Mouse (Mus musculus): Measurements from ENCODE around the gene Piezo1. TPM values are rescaled to one million over a fixed set of nuclear protein-coding genes. Genes with fewer than 3 reads are reported as not detected.
A peak's percentile ranks its signal among the peaks of the same experiment; 100 is the strongest.

The Piezo1 gene
- polyA plus RNA-seq, 1 experiment from 2014 or later = 15.5 TPM

DNA sequence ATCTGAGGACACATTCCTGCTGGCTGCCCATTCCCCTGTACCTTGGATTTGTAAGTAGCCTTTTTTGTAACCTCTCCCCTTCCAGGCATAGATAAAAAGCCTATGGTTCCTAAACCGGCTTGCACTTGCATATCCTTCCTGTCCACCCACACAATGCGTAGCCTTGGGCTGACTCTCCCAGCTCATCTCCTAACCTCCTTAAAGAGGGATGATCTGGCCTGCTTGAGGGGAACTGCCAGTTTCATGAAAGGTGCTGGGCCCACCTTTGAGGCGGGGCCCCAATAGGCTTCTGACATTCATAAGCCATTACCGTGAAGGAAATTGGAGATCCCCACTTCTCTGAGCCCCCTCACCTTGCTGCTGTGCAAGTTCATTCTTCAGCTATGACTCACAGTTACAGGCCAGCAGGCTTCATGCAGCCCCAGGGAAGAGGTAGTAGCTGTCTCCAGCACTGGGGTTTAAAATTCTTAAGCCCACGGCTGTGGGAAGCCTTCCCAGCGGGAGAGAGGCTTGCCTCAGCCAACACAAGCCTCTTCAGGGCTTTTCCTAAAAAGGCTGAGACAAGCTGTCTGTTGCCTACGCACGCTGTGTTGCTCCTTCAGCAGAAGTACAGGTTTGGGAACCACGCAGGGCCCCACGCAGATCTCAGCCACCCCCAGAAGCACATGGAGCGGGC lies 89.5 kb downstream of the Piezo1 start:
- Histone ChIP-seq H3K36me3 (ENCODE audit: control insufficient read depth, insufficient read depth) (no peaks in the 10 kb centered on the region), H3K9me3 (replicated peaks; ENCODE audit: control insufficient read depth, low read length) (no peaks in the 10 kb centered on the region), H3K4me1 (ENCODE audit: control insufficient read depth, low read depth, low read length) (peaks cover 36% of the 10 kb centered on the region), H3K4me2 (ENCODE audit: low read depth, low read length) (no peak overlapping the region), H3K4me3 (ENCODE audit: low read depth, low read length) (no peak overlapping the region), H3K27ac (ENCODE audit: low read length) (no peak overlapping the region), H3K27me3 (ENCODE audit: control insufficient read depth, insufficient read depth, low read depth, low read length) (peaks cover 34% of the 10 kb centered on the region), H3K9ac (ENCODE audit: low read depth, low read length) (no peak overlapping the region)
- no peak for ATAC-seq (ENCODE audit: low read depth)
- WGBS (ENCODE audit: insufficient replicate concordance) = 60% methylated on average over 11 of the region's 11 CpGs

DNA sequence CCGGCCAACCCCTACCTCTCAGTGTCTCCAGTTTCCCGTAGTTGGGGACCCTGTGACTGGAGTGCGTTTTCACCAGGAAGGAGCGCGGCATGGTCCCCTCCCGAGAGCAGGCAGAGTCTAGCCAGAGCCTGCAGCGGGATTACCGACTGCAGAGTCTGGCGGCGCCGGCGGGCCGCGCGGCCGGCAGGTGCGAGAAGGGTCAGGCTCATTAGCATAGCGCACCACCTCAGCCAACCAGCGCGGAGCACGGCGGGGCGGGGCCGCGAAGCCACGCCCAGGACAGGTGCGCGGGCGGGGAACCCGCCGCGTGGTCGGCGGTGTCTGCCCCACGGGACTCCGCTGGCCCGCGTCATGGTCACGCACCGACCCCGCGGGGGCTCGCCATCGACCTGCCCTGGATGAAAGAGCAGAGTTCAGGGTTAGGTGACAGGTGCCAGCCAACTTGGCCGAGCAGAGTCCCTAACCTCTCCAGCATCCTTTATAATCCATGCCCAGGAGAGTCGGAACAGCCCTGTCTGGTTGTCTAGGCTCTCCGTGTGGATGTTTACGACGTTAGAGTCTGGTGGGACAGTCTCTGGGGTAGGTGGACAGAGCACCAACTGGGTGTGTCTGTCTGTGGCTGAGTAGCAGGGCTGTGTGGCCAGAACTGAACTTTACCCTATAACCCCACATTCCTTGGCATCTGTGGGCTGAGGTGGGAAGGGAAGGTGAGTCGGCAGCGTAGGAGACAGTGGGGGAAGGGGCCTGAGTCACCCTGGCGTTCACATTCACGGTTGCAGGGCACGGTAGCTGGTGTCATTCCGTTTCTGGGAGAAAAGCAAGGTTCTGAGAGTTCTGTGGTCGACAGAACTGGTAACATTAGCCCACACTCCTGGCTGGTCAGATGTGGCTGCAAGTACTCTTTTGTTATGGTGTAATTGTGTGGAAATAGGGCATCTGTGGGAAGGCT lies 90.3 kb downstream of the Piezo1 start, which contains the start of gene Snai3:
TSS of gene Snai3 (minus strand) at position 210 of the 949 bp plus-strand sequence.
- WGBS (ENCODE audit: insufficient replicate concordance) = 5% methylated on average over 56 of the region's 56 CpGs
- Histone ChIP-seq H3K36me3 (ENCODE audit: control insufficient read depth, insufficient read depth) (no peaks in the 10 kb centered on the region), H3K27me3 (ENCODE audit: control insufficient read depth, insufficient read depth, low read depth, low read length) (peaks cover 34% of the 10 kb centered on the region)

DNA sequence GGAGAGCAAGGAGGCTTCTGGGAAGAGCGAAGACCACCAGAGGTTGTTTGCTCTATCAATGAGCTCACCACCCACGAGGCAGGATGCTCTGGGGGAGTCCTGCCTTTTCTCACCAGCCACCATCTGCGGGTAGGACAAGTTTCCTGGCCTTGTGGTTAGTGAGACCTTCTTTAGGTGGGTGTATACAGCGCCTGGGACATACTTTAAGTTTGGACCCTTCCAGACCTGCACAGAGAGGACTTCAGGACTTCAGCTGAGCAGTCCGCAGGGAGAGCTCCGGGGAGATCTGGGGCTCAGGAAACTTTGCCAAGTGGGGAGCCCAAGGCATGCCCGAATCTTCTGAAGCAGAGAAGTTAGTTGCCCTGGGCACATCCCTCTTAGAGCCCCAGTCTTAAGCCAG lies 91.1 kb downstream of the Piezo1 start:
- Histone ChIP-seq H3K4me3 (ENCODE audit: low read depth, low read length) (peak overlapping the region; percentile 47), H3K4me2 (ENCODE audit: low read depth, low read length) (peak overlapping the region; percentile 74), H3K9me3 (replicated peaks; ENCODE audit: control insufficient read depth, low read length) (no peaks in the 10 kb centered on the region), H3K27ac (ENCODE audit: low read length) (no peak overlapping the region), H3K27me3 (ENCODE audit: control insufficient read depth, insufficient read depth, low read depth, low read length) (peaks cover 34% of the 10 kb centered on the region), H3K4me1 (ENCODE audit: control insufficient read depth, low read depth, low read length) (peaks cover 34% of the 10 kb centered on the region), H3K9ac (ENCODE audit: low read depth, low read length) (no peak overlapping the region; the same call in 1 of the 2 replicates), H3K36me3 (ENCODE audit: control insufficient read depth, insufficient read depth) (no peaks in the 10 kb centered on the region)
- no peak for ATAC-seq (ENCODE audit: low read depth)
- 20% methylated on average over 7 of the region's 7 CpGs for WGBS (ENCODE audit: insufficient replicate concordance)

More for the DNA sequence above, 90.3 kb downstream of the Piezo1 start, which contains the start of gene Snai3:
- peak; percentile 77 for ATAC-seq (ENCODE audit: low read depth)
- H3K27ac ChIP-seq (ENCODE audit: low read length) = no peak within 1 kb of the TSS
- H3K4me3 ChIP-seq (ENCODE audit: low read depth, low read length) = peak within 1 kb of the TSS; percentile 47
- peak within 1 kb of the TSS; percentile 43; the same call in 1 of the 2 replicates for H3K9ac ChIP-seq (ENCODE audit: low read depth, low read length)
- H3K4me1 ChIP-seq (ENCODE audit: control insufficient read depth, low read depth, low read length) = peaks cover 36% of the 10 kb centered on the region
- peak within 1 kb of the TSS; percentile 74 for H3K4me2 ChIP-seq (ENCODE audit: low read depth, low read length)
- no peaks in the 10 kb centered on the region for H3K9me3 ChIP-seq (replicated peaks; ENCODE audit: control insufficient read depth, low read length)

GRCm38 (mm10) chr8:122459218-122459900 lies 91.8 kb downstream of the Piezo1 start:
- no peak overlapping the region for H3K9ac ChIP-seq (ENCODE audit: low read depth, low read length)
- H3K27ac ChIP-seq (ENCODE audit: low read length) = no peak overlapping the region
- 42% methylated on average over 6 of the region's 6 CpGs for WGBS (ENCODE audit: insufficient replicate concordance)
- no peaks in the 10 kb centered on the region for H3K36me3 ChIP-seq (ENCODE audit: control insufficient read depth, insufficient read depth)
- H3K27me3 ChIP-seq (ENCODE audit: control insufficient read depth, insufficient read depth, low read depth, low read length) = peaks cover 34% of the 10 kb centered on the region
- H3K4me3 ChIP-seq (ENCODE audit: low read depth, low read length) = no peak overlapping the region
- no peaks in the 10 kb centered on the region for H3K9me3 ChIP-seq (replicated peaks; ENCODE audit: control insufficient read depth, low read length)
- H3K4me1 ChIP-seq (ENCODE audit: control insufficient read depth, low read depth, low read length) = peaks cover 28% of the 10 kb centered on the region
- no peak for ATAC-seq (ENCODE audit: low read depth)
- H3K4me2 ChIP-seq (ENCODE audit: low read depth, low read length) = no peak overlapping the region

DNA sequence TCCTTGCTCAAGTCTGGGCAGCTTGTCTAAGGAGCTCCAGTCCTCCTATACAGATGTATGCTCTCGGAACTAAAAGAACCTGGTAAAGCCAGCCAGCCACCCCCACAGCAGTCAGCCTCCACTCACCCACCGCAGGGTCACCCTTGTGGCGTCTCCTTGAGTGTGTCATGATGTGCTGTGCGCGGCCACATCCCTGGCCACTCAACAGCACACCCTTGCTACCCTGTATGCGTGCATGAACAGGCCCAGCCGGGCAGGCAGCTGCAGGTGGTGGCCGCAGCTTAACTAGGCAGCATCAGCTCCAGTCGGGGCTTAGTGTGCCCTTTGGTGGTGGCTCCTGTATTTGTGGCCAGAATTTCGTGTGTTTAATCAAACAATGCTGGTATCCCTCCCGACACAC lies 94.0 kb downstream of the Piezo1 start:
- H3K36me3 ChIP-seq (ENCODE audit: control insufficient read depth, insufficient read depth) = no peaks in the 10 kb centered on the region
- no peak overlapping the region for H3K4me3 ChIP-seq (ENCODE audit: low read depth, low read length)
- peaks cover 14% of the 10 kb centered on the region for H3K4me1 ChIP-seq (ENCODE audit: control insufficient read depth, low read depth, low read length)
- no peaks in the 10 kb centered on the region for H3K9me3 ChIP-seq (replicated peaks; ENCODE audit: control insufficient read depth, low read length)
- WGBS (ENCODE audit: insufficient replicate concordance) = 62% methylated on average over 11 of the region's 11 CpGs
- H3K27me3 ChIP-seq (ENCODE audit: control insufficient read depth, insufficient read depth, low read depth, low read length) = peaks cover 34% of the 10 kb centered on the region
- H3K27ac ChIP-seq (ENCODE audit: low read length) = no peak overlapping the region
- ATAC-seq (ENCODE audit: low read depth) = no peak
- H3K4me2 ChIP-seq (ENCODE audit: low read depth, low read length) = no peak overlapping the region
- no peak overlapping the region for H3K9ac ChIP-seq (ENCODE audit: low read depth, low read length)

GRCm38 (mm10) chr8:122454409-122454808 lies 96.7 kb downstream of the Piezo1 start:
- 61% methylated on average over 6 of the region's 6 CpGs for WGBS (ENCODE audit: insufficient replicate concordance)
- H3K4me3 ChIP-seq (ENCODE audit: low read depth, low read length) = no peak overlapping the region
- no peaks in the 10 kb centered on the region; the same call in 1 of the 2 replicates for H3K4me1 ChIP-seq (ENCODE audit: control insufficient read depth, low read depth, low read length)
- no peak overlapping the region for H3K27ac ChIP-seq (ENCODE audit: low read length)
- no peaks in the 10 kb centered on the region for H3K9me3 ChIP-seq (replicated peaks; ENCODE audit: control insufficient read depth, low read length)
- peaks cover 7% of the 10 kb centered on the region for H3K27me3 ChIP-seq (ENCODE audit: control insufficient read depth, insufficient read depth, low read depth, low read length)
- H3K9ac ChIP-seq (ENCODE audit: low read depth, low read length) = no peak overlapping the region
- H3K36me3 ChIP-seq (ENCODE audit: control insufficient read depth, insufficient read depth) = no peaks in the 10 kb centered on the region
- no peak overlapping the region for H3K4me2 ChIP-seq (ENCODE audit: low read depth, low read length)
- ATAC-seq (ENCODE audit: low read depth) = no peak

- Histone ChIP-seq H3K4me2 (ENCODE audit: low read depth, low read length) (no peak overlapping the region), H3K9ac (ENCODE audit: low read depth, low read length) (no peak overlapping the region), H3K27ac (ENCODE audit: low read length) (no peak overlapping the region), H3K27me3 (ENCODE audit: control insufficient read depth, insufficient read depth, low read depth, low read length) (no peaks in the 10 kb centered on the region), H3K36me3 (ENCODE audit: control insufficient read depth, insufficient read depth) (no peaks in the 10 kb centered on the region), H3K9me3 (replicated peaks; ENCODE audit: control insufficient read depth, low read length) (no peaks in the 10 kb centered on the region), H3K4me1 (ENCODE audit: control insufficient read depth, low read depth, low read length) (no peaks in the 10 kb centered on the region; the same call in 1 of the 2 replicates), H3K4me3 (ENCODE audit: low read depth, low read length) (no peak overlapping the region)
- ATAC-seq (ENCODE audit: low read depth) = no peak
- 72% methylated on average over 10 of the region's 10 CpGs for whole genome bisulfite sequencing (ENCODE audit: insufficient replicate concordance)
These were observed 99.0 kb downstream of the Piezo1 start for GRCm38 (mm10) chr8:122452154-122452553.

DNA sequence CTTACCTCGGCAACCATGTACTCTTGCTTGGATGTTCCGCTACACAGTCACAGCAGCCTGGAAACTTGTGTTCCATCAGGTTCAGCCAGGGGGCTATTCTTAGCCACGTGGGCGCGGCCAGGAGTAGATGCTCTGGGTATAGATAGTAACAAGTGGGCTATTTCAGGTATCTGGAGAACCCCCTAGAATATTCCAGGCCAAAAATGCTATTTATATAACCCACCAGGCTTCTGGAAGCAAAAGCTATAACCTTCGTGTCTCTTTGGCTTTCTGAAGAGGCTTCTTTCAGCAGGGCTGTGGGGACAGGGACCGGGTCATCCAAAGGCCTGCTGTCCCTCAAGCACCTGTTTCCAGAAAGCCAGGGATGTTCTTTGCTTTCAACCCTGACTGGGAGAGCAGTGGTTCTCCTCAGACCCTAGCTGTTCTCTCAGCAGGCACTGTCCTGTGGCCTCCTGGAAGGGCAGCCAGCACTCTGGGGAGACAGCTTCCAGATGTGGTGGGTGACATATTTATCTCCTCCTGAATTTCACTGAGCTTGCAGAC lies 99.9 kb downstream of the Piezo1 start:
- WGBS (ENCODE audit: insufficient replicate concordance) = 59% methylated on average over 7 of the region's 7 CpGs
- Histone ChIP-seq H3K27ac (ENCODE audit: low read length) (no peak overlapping the region), H3K4me2 (ENCODE audit: low read depth, low read length) (no peak overlapping the region), H3K9ac (ENCODE audit: low read depth, low read length) (no peak overlapping the region), H3K9me3 (replicated peaks; ENCODE audit: control insufficient read depth, low read length) (no peaks in the 10 kb centered on the region), H3K27me3 (ENCODE audit: control insufficient read depth, insufficient read depth, low read depth, low read length) (no peaks in the 10 kb centered on the region), H3K4me1 (ENCODE audit: control insufficient read depth, low read depth, low read length) (no peaks in the 10 kb centered on the region; the same call in 1 of the 2 replicates), H3K4me3 (ENCODE audit: low read depth, low read length) (no peak overlapping the region), H3K36me3 (ENCODE audit: control insufficient read depth, insufficient read depth) (no peaks in the 10 kb centered on the region)
- no peak for ATAC-seq (ENCODE audit: low read depth)

Measured in liver, embryonic 16.5 days (tissue).